Mouse (Mus musculus) brain, embryonic 14.5 days (tissue): ENCODE results near the gene Uqcrq.

Experiments
- CTCF ChIP-seq: fragments of 200-500 bp; IDR thresholded peaks from 2 replicates; pipeline ENCODE4 v1.5.1; 2012; ENCODE audit warnings: inconsistent platforms, mild to moderate bottlenecking, moderate library complexity, borderline replicate concordance; ENCODE audit not compliant: insufficient read depth, insufficient read length; ENCODE audit errors: extremely low read depth
- POLR2A ChIP-seq: fragments of 200-500 bp; IDR thresholded peaks from 2 replicates; pipeline ENCODE4 v1.6.1; 2012; ENCODE audit warnings: mild to moderate bottlenecking, inconsistent platforms, borderline replicate concordance; ENCODE audit not compliant: poor library complexity, insufficient read depth, insufficient read length, severe bottlenecking; ENCODE audit errors: extremely low read depth

- TF ChIP-seq POLR2A = no peak
- TF ChIP-seq CTCF = no peak
Measured at GRCm38 (mm10) chr11:53441921-53442320, 11.3 kb upstream of the Uqcrq start.
